ENCODE assay signal across 8 mouse cellular contexts in genomic region chr11:20631941-20632618, GRCm38 (mm10).
DNase-seq lines count a peak whose midpoint lies in the region; ATAC-seq and TF ChIP-seq lines count a peak whose summit lies in the region.

No protein-coding gene starts in this region.

- H3K9me3 ChIP-seq in kidney, postnatal 0 days (replicated peaks; ENCODE audit: low read length): no peaks in the 10 kb centered on the region

- peak; percentile 95 for ATAC-seq in kidney, postnatal 0 days (replicated peaks; ENCODE audit: low FRiP score, low read depth)

- H3K4me2 ChIP-seq in kidney, postnatal 0 days (ENCODE audit: low read length): peak overlapping the region; percentile 72

- DNase-seq in left cerebral cortex, postnatal 10 days (ENCODE audit: extremely low spot score in 1 of 2, low spot score in 2 of 2): peak; percentile 36 to 87
- DNase-seq in left cerebral cortex, postnatal 36 days (ENCODE audit: low spot score in 2 of 2): no peak
- DNase-seq in c-Kit-negative CD71-positive TER-119-positive erythroid progenitor cells, embryonic 14.5 days (ENCODE audit: low read depth, low spot score): peak; percentile 58
- peak; percentile 81 for DNase-seq in gastrocnemius, postnatal 14 days
- DNase-seq in kidney, postnatal 0 days (ENCODE audit: low spot score): peak; percentile 97
- DNase-seq in lung, postnatal 4 days: peak; percentile 85 to 90
- DNase-seq in retina, postnatal 7 days (ENCODE audit: low read depth, low spot score): peak; percentile 49
- peak; percentile 93 for DNase-seq in urinary bladder, adult 2 months (ENCODE audit: low spot score)

- peak overlapping the region; percentile 90 for H3K9ac ChIP-seq in kidney, postnatal 0 days (ENCODE audit: low read depth, low read length)

- H3K27ac ChIP-seq in kidney, postnatal 0 days: peak overlapping the region; percentile 100

- under 1% methylated on average over 66 of the region's 67 CpGs for WGBS in kidney, postnatal 0 days

- intact Hi-C loops in left cerebral cortex, postnatal 10 days (cut with DNase I): loop anchor here (5.0 kb wide), 1 partner anchor 90 kb away; the partner anchor contains the start of gene Sertad2
- intact Hi-C loops in left cerebral cortex, postnatal 36 days (cut with DNase I): loop anchor here (1.0 to 10.0 kb wide), 2 partner anchors 89 to 297 kb away; partner anchors contain the start of genes Sertad2 and Slc1a4
- intact Hi-C loops in gastrocnemius, postnatal 14 days (cut with DNase I; ENCODE audit: low total_unique reads): no loop called here

- H3K36me3 ChIP-seq in kidney, postnatal 0 days (ENCODE audit: insufficient read depth, low read length): no peaks in the 10 kb centered on the region

- no peaks in the 10 kb centered on the region for H3K27me3 ChIP-seq in kidney, postnatal 0 days (ENCODE audit: insufficient read depth, low read length)

- TF ChIP-seq CTCF in kidney, postnatal 0 days (IDR thresholded peaks at IDR 0.05; ENCODE audit: low read depth): peak; percentile 13; the same call in 1 of the 2 replicates

- H3K4me3 ChIP-seq in kidney, postnatal 0 days (replicated peaks; ENCODE audit: low read depth, low read length): peak overlapping the region; percentile 76

- peaks cover 14% of the 10 kb centered on the region for H3K4me1 ChIP-seq in kidney, postnatal 0 days (replicated peaks; ENCODE audit: insufficient read depth, low read length)

Comparison
In these comparisons a context has a peak if more than half of its experiments do, and no peak if none do; other contexts are left out.
1. DNase-seq: peak in left cerebral cortex, postnatal 10 days (2 of 2), c-Kit-negative CD71-positive TER-119-positive erythroid progenitor cells, embryonic 14.5 days (single experiment), gastrocnemius, postnatal 14 days (single experiment), kidney, postnatal 0 days (single experiment), lung, postnatal 4 days (2 of 2), retina, postnatal 7 days (single experiment) and urinary bladder, adult 2 months (single experiment); none in left cerebral cortex, postnatal 36 days (0 of 2).